Mouse (Mus musculus): Measurements from ENCODE around the gene Yipf1. TPM values are rescaled to one million over a fixed set of nuclear protein-coding genes. Genes with fewer than 3 reads are reported as not detected.

Yipf1 gene
- polyA plus RNA-seq (2014; fragmentation: Nextera tagmentation; extraction: Ambion mirVana): 43.0 and 43.3 TPM in 2 replicates

- WGBS: 1% methylated on average over 29 of the region's 29 CpGs
- peak; percentile 85 for DNase-seq (ENCODE audit: low spot score)
- H3K27ac ChIP-seq (ENCODE audit: low read depth, low read length): no peak within 1 kb of the TSS
Measured at GRCm38 (mm10) chr4:107313690-107314478, at the start of gene Yipf1. Gene Yipf1, plus strand, starts transcription at chr4:107314363.

GRCm38 (mm10) chr4:107273683-107274082 is 40.5 kb upstream of the Yipf1 start:
- no peak for ATAC-seq (ENCODE audit: insufficient read depth, low FRiP score, low TSS enrichment)
- Histone ChIP-seq H3K9ac (ENCODE audit: low read length) (no peak overlapping the region), H3K4me2 (ENCODE audit: low read depth) (no peak overlapping the region), H3K27me3 (ENCODE audit: control insufficient read depth, insufficient read depth, low read length) (no peaks in the 10 kb centered on the region), H3K36me3 (ENCODE audit: control insufficient read depth, insufficient read depth, low read length) (no peaks in the 10 kb centered on the region), H3K4me3 (ENCODE audit: low read depth, low read length) (no peak overlapping the region), H3K27ac (ENCODE audit: low read depth, low read length) (no peak overlapping the region), H3K4me1 (ENCODE audit: control insufficient read depth, insufficient read depth, low read length) (no peaks in the 10 kb centered on the region), H3K9me3 (ENCODE audit: control insufficient read depth, low read length) (no peaks in the 10 kb centered on the region)
- DNase-seq (ENCODE audit: low spot score): no peak
- 83% methylated on average over 4 of the region's 4 CpGs for WGBS

More at GRCm38 (mm10) chr4:107313690-107314478, at the start of gene Yipf1:
- Histone ChIP-seq H3K4me3 (ENCODE audit: low read depth, low read length) (peak within 1 kb of the TSS; percentile 52), H3K36me3 (ENCODE audit: control insufficient read depth, insufficient read depth, low read length) (peaks cover 2% of the 10 kb centered on the region; the same call in 1 of the 2 replicates), H3K9ac (ENCODE audit: low read length) (peak within 1 kb of the TSS; percentile 47), H3K4me1 (ENCODE audit: control insufficient read depth, insufficient read depth, low read length) (no peaks in the 10 kb centered on the region), H3K4me2 (ENCODE audit: low read depth) (peak within 1 kb of the TSS; percentile 60), H3K27me3 (ENCODE audit: control insufficient read depth, insufficient read depth, low read length) (no peaks in the 10 kb centered on the region), H3K9me3 (ENCODE audit: control insufficient read depth, low read length) (no peaks in the 10 kb centered on the region)
- ATAC-seq (ENCODE audit: insufficient read depth, low FRiP score, low TSS enrichment): peak; percentile 93

- DNase-seq (ENCODE audit: low spot score) (no peak), ATAC-seq (ENCODE audit: insufficient read depth, low FRiP score, low TSS enrichment) (no peak)
- H3K4me1 ChIP-seq (ENCODE audit: control insufficient read depth, insufficient read depth, low read length): no peaks in the 10 kb centered on the region
- H3K27ac ChIP-seq (ENCODE audit: low read depth, low read length): no peak overlapping the region
- 85% methylated on average over 5 of the region's 5 CpGs for WGBS
- H3K9ac ChIP-seq (ENCODE audit: low read length): no peak overlapping the region
- H3K4me2 ChIP-seq (ENCODE audit: low read depth): no peak overlapping the region
- no peaks in the 10 kb centered on the region for H3K27me3 ChIP-seq (ENCODE audit: control insufficient read depth, insufficient read depth, low read length)
- H3K36me3 ChIP-seq (ENCODE audit: control insufficient read depth, insufficient read depth, low read length): no peaks in the 10 kb centered on the region
- H3K4me3 ChIP-seq (ENCODE audit: low read depth, low read length): no peak overlapping the region
- H3K9me3 ChIP-seq (ENCODE audit: control insufficient read depth, low read length): no peaks in the 10 kb centered on the region
Measured at GRCm38 (mm10) chr4:107274511-107274910, 39.7 kb upstream of the Yipf1 start.

- H3K27ac ChIP-seq (ENCODE audit: low read depth, low read length): no peak overlapping the region
- no peaks in the 10 kb centered on the region for H3K27me3 ChIP-seq (ENCODE audit: control insufficient read depth, insufficient read depth, low read length)
- WGBS: 14% methylated on average over 8 of the region's 8 CpGs
- DNase-seq (ENCODE audit: low spot score) (no peak), ATAC-seq (ENCODE audit: insufficient read depth, low FRiP score, low TSS enrichment) (no peak)
- H3K4me3 ChIP-seq (ENCODE audit: low read depth, low read length): no peak overlapping the region
- no peak overlapping the region for H3K9ac ChIP-seq (ENCODE audit: low read length)
- no peaks in the 10 kb centered on the region for H3K9me3 ChIP-seq (ENCODE audit: control insufficient read depth, low read length)
- no peak overlapping the region for H3K4me2 ChIP-seq (ENCODE audit: low read depth)
- no peaks in the 10 kb centered on the region for H3K36me3 ChIP-seq (ENCODE audit: control insufficient read depth, insufficient read depth, low read length)
- no peaks in the 10 kb centered on the region for H3K4me1 ChIP-seq (ENCODE audit: control insufficient read depth, insufficient read depth, low read length)
Measured at GRCm38 (mm10) chr4:107278188-107278707, 35.9 kb upstream of the Yipf1 start.

DNA sequence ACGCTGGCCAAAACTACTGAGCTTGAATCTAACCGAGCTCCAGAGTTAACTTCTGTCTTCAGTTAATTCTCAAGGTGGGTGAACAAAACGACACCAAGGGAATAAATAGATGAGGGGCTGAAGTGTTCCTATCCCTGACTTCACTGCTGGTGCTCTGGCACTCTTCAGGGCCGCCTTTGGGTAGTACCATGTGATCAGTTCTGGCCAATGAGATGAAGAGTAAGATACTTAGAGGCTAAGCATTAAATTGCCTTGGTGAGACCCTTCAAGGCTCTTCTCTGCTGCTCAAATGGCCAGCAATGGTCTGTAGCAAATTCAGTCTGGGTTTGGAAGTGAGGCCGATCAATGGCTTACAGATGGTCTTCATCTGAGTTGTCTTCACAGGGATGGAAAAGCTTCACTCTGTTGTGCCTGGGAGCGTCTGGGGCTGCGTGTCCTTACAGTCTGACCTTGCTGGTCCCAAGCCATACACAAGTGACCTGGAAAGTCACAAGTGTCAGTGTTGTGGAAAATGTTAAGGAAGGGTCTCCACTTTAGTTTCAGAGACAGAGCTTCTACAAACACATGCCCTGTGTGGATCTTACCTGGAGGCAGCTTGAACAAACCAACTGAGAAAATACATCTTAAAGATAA is 33.2 kb upstream of the Yipf1 start:
- Histone ChIP-seq H3K9me3 (ENCODE audit: control insufficient read depth, low read length) (no peaks in the 10 kb centered on the region), H3K4me1 (ENCODE audit: control insufficient read depth, insufficient read depth, low read length) (no peaks in the 10 kb centered on the region), H3K4me2 (ENCODE audit: low read depth) (no peak overlapping the region), H3K9ac (ENCODE audit: low read length) (no peak overlapping the region), H3K36me3 (ENCODE audit: control insufficient read depth, insufficient read depth, low read length) (no peaks in the 10 kb centered on the region), H3K27me3 (ENCODE audit: control insufficient read depth, insufficient read depth, low read length) (no peaks in the 10 kb centered on the region), H3K27ac (ENCODE audit: low read depth, low read length) (no peak overlapping the region), H3K4me3 (ENCODE audit: low read depth, low read length) (no peak overlapping the region)
- DNase-seq (ENCODE audit: low spot score): no peak
- ATAC-seq (ENCODE audit: insufficient read depth, low FRiP score, low TSS enrichment): no peak
- 79% methylated on average over 7 of the region's 7 CpGs for WGBS

GRCm38 (mm10) chr4:107285446-107286200 is 28.5 kb upstream of the Yipf1 start:
- 78% methylated on average over 3 of the region's 3 CpGs for WGBS
- H3K4me2 ChIP-seq (ENCODE audit: low read depth): no peak overlapping the region
- H3K4me1 ChIP-seq (ENCODE audit: control insufficient read depth, insufficient read depth, low read length): no peaks in the 10 kb centered on the region
- H3K9me3 ChIP-seq (ENCODE audit: control insufficient read depth, low read length): no peaks in the 10 kb centered on the region
- H3K4me3 ChIP-seq (ENCODE audit: low read depth, low read length): no peak overlapping the region
- H3K9ac ChIP-seq (ENCODE audit: low read length): no peak overlapping the region
- H3K27ac ChIP-seq (ENCODE audit: low read depth, low read length): no peak overlapping the region
- H3K36me3 ChIP-seq (ENCODE audit: control insufficient read depth, insufficient read depth, low read length): no peaks in the 10 kb centered on the region
- no peaks in the 10 kb centered on the region for H3K27me3 ChIP-seq (ENCODE audit: control insufficient read depth, insufficient read depth, low read length)
- DNase-seq (ENCODE audit: low spot score) (no peak), ATAC-seq (ENCODE audit: insufficient read depth, low FRiP score, low TSS enrichment) (no peak)

- H3K4me3 ChIP-seq (ENCODE audit: low read depth, low read length): no peak overlapping the region
- H3K9ac ChIP-seq (ENCODE audit: low read length): no peak overlapping the region
- no peaks in the 10 kb centered on the region for H3K9me3 ChIP-seq (ENCODE audit: control insufficient read depth, low read length)
- WGBS: 92% methylated on average over 8 of the region's 8 CpGs
- no peaks in the 10 kb centered on the region for H3K36me3 ChIP-seq (ENCODE audit: control insufficient read depth, insufficient read depth, low read length)
- H3K27me3 ChIP-seq (ENCODE audit: control insufficient read depth, insufficient read depth, low read length): no peaks in the 10 kb centered on the region
- H3K4me1 ChIP-seq (ENCODE audit: control insufficient read depth, insufficient read depth, low read length): no peaks in the 10 kb centered on the region
- no peak overlapping the region for H3K27ac ChIP-seq (ENCODE audit: low read depth, low read length)
- H3K4me2 ChIP-seq (ENCODE audit: low read depth): no peak overlapping the region
- DNase-seq (ENCODE audit: low spot score) (no peak), ATAC-seq (ENCODE audit: insufficient read depth, low FRiP score, low TSS enrichment) (no peak)
Measured at GRCm38 (mm10) chr4:107286386-107286785, 27.8 kb upstream of the Yipf1 start.

- Histone ChIP-seq H3K9ac (ENCODE audit: low read length) (no peak overlapping the region), H3K4me2 (ENCODE audit: low read depth) (no peak overlapping the region), H3K4me1 (ENCODE audit: control insufficient read depth, insufficient read depth, low read length) (no peaks in the 10 kb centered on the region), H3K27ac (ENCODE audit: low read depth, low read length) (no peak overlapping the region), H3K27me3 (ENCODE audit: control insufficient read depth, insufficient read depth, low read length) (no peaks in the 10 kb centered on the region), H3K36me3 (ENCODE audit: control insufficient read depth, insufficient read depth, low read length) (no peaks in the 10 kb centered on the region), H3K4me3 (ENCODE audit: low read depth, low read length) (no peak overlapping the region), H3K9me3 (ENCODE audit: control insufficient read depth, low read length) (no peaks in the 10 kb centered on the region)
- DNase-seq (ENCODE audit: low spot score) (no peak), ATAC-seq (ENCODE audit: insufficient read depth, low FRiP score, low TSS enrichment) (no peak)
- 92% methylated on average over 2 of the region's 2 CpGs for WGBS
Measured at GRCm38 (mm10) chr4:107287517-107287916, 26.6 kb upstream of the Yipf1 start.
